Mouse (Mus musculus): ENCODE results near the gene Olfr1135. TPM values are rescaled to one million over a fixed set of nuclear protein-coding genes. Genes with fewer than 3 reads are reported as not detected.

Gene Olfr1135
- not detected in 2 replicates for polyA plus RNA-seq (2014; fragmentation: Nextera tagmentation; extraction: Ambion mirVana)

- Histone ChIP-seq H3K27ac (no peak within 1 kb of the TSS), H3K4me2 (replicated peaks) (no peak within 1 kb of the TSS), H3K4me1 (replicated peaks; ENCODE audit: control insufficient read depth, insufficient read depth, low read length) (no peaks in the 10 kb centered on the region), H3K9me3 (ENCODE audit: control insufficient read depth, low read length) (no peaks in the 10 kb centered on the region), H3K9ac (no peak within 1 kb of the TSS), H3K27me3 (ENCODE audit: control insufficient read depth, insufficient read depth, low read length) (no peaks in the 10 kb centered on the region), H3K4me3 (replicated peaks; ENCODE audit: low read length) (no peak within 1 kb of the TSS), H3K36me3 (replicated peaks; ENCODE audit: control insufficient read depth, insufficient read depth) (no peaks in the 10 kb centered on the region)
- ATAC-seq (ENCODE audit: low FRiP score) (no peak), DNase-seq (ENCODE audit: low spot score) (no peak)
- 27% methylated on average over 1 of the region's 1 CpGs for WGBS
Observed at GRCm38 (mm10) chr2:87673564-87673963, at the start of gene Olfr1135. Gene Olfr1135 (minus strand): TSS chr2:87673664.

- H3K27ac ChIP-seq = no peak within 1 kb of the TSS
- no peaks in the 10 kb centered on the region for H3K27me3 ChIP-seq (ENCODE audit: control insufficient read depth, insufficient read depth, low read length)
- H3K4me3 ChIP-seq (replicated peaks; ENCODE audit: low read length) = no peak within 1 kb of the TSS
- no peaks in the 10 kb centered on the region for H3K9me3 ChIP-seq (ENCODE audit: control insufficient read depth, low read length)
- H3K4me1 ChIP-seq (replicated peaks; ENCODE audit: control insufficient read depth, insufficient read depth, low read length) = no peaks in the 10 kb centered on the region
- DNase-seq (ENCODE audit: low spot score) = no peak
- H3K9ac ChIP-seq = no peak within 1 kb of the TSS
- no peak within 1 kb of the TSS for H3K4me2 ChIP-seq (replicated peaks)
- H3K36me3 ChIP-seq (replicated peaks; ENCODE audit: control insufficient read depth, insufficient read depth) = no peaks in the 10 kb centered on the region
- ATAC-seq (ENCODE audit: low FRiP score) = no peak
Observed at GRCm38 (mm10) chr2:87713079-87713478, 39.6 kb upstream of the Olfr1135 start, which contains the start of gene Olfr1137. Gene Olfr1137 (minus strand): TSS chr2:87713179.

- no peaks in the 10 kb centered on the region for H3K4me1 ChIP-seq (replicated peaks; ENCODE audit: control insufficient read depth, insufficient read depth, low read length)
- no peak within 1 kb of the TSS for H3K9ac ChIP-seq
Observed at GRCm38 (mm10) chr2:87693847-87694246, 20.4 kb upstream of the Olfr1135 start, which contains the start of gene Olfr1136. Gene Olfr1136 (minus strand): TSS chr2:87693947.

GRCm38 (mm10) chr2:87658360-87658759 is 15.1 kb downstream of the Olfr1135 start, which contains the start of gene Olfr1134:
Gene Olfr1134 (minus strand): TSS chr2:87658460.
- no peak within 1 kb of the TSS for H3K4me3 ChIP-seq (replicated peaks; ENCODE audit: low read length)
- no peak within 1 kb of the TSS for H3K9ac ChIP-seq
- H3K36me3 ChIP-seq (replicated peaks; ENCODE audit: control insufficient read depth, insufficient read depth) = no peaks in the 10 kb centered on the region
- H3K27ac ChIP-seq = no peak within 1 kb of the TSS
- 85% methylated on average over 2 of the region's 2 CpGs for WGBS
- no peaks in the 10 kb centered on the region for H3K27me3 ChIP-seq (ENCODE audit: control insufficient read depth, insufficient read depth, low read length)
- no peak within 1 kb of the TSS for H3K4me2 ChIP-seq (replicated peaks)
- no peaks in the 10 kb centered on the region for H3K4me1 ChIP-seq (replicated peaks; ENCODE audit: control insufficient read depth, insufficient read depth, low read length)
- no peaks in the 10 kb centered on the region for H3K9me3 ChIP-seq (ENCODE audit: control insufficient read depth, low read length)
- DNase-seq (ENCODE audit: low spot score) (no peak), ATAC-seq (ENCODE audit: low FRiP score) (no peak)

More at GRCm38 (mm10) chr2:87693847-87694246, 20.4 kb upstream of the Olfr1135 start, which contains the start of gene Olfr1136:
- no peak for DNase-seq (ENCODE audit: low spot score)
- no peaks in the 10 kb centered on the region for H3K36me3 ChIP-seq (replicated peaks; ENCODE audit: control insufficient read depth, insufficient read depth)
- no peak within 1 kb of the TSS for H3K4me3 ChIP-seq (replicated peaks; ENCODE audit: low read length)
- no peak for ATAC-seq (ENCODE audit: low FRiP score)
- no peak within 1 kb of the TSS for H3K27ac ChIP-seq
- no peaks in the 10 kb centered on the region for H3K27me3 ChIP-seq (ENCODE audit: control insufficient read depth, insufficient read depth, low read length)
- no peaks in the 10 kb centered on the region for H3K9me3 ChIP-seq (ENCODE audit: control insufficient read depth, low read length)
- H3K4me2 ChIP-seq (replicated peaks) = no peak within 1 kb of the TSS

- Histone ChIP-seq H3K9ac (no peak within 1 kb of the TSS), H3K9me3 (ENCODE audit: control insufficient read depth, low read length) (no peaks in the 10 kb centered on the region), H3K36me3 (replicated peaks; ENCODE audit: control insufficient read depth, insufficient read depth) (no peaks in the 10 kb centered on the region), H3K4me3 (replicated peaks; ENCODE audit: low read length) (no peak within 1 kb of the TSS), H3K27ac (no peak within 1 kb of the TSS), H3K27me3 (ENCODE audit: control insufficient read depth, insufficient read depth, low read length) (no peaks in the 10 kb centered on the region), H3K4me1 (replicated peaks; ENCODE audit: control insufficient read depth, insufficient read depth, low read length) (no peaks in the 10 kb centered on the region), H3K4me2 (replicated peaks) (no peak within 1 kb of the TSS)
- DNase-seq (ENCODE audit: low spot score) (no peak), ATAC-seq (ENCODE audit: low FRiP score) (no peak)
Observed at GRCm38 (mm10) chr2:87647274-87647673, 26.2 kb downstream of the Olfr1135 start, which contains the start of gene Olfr1133. Gene Olfr1133 (minus strand): TSS chr2:87647374.

GRCm38 (mm10) chr2:87642441-87642840 is 31.0 kb downstream of the Olfr1135 start:
- DNase-seq (ENCODE audit: low spot score) (no peak), ATAC-seq (ENCODE audit: low FRiP score) (no peak)
- Histone ChIP-seq H3K4me2 (replicated peaks) (no peak overlapping the region), H3K9ac (no peak overlapping the region), H3K36me3 (replicated peaks; ENCODE audit: control insufficient read depth, insufficient read depth) (no peaks in the 10 kb centered on the region), H3K27ac (no peak overlapping the region), H3K27me3 (ENCODE audit: control insufficient read depth, insufficient read depth, low read length) (no peaks in the 10 kb centered on the region), H3K4me3 (replicated peaks; ENCODE audit: low read length) (no peak overlapping the region), H3K4me1 (replicated peaks; ENCODE audit: control insufficient read depth, insufficient read depth, low read length) (no peaks in the 10 kb centered on the region), H3K9me3 (ENCODE audit: control insufficient read depth, low read length) (no peaks in the 10 kb centered on the region)

- H3K36me3 ChIP-seq (replicated peaks; ENCODE audit: control insufficient read depth, insufficient read depth) = no peaks in the 10 kb centered on the region
- H3K9ac ChIP-seq = no peak within 1 kb of the TSS
- H3K4me1 ChIP-seq (replicated peaks; ENCODE audit: control insufficient read depth, insufficient read depth, low read length) = no peaks in the 10 kb centered on the region
- H3K4me2 ChIP-seq (replicated peaks) = no peak within 1 kb of the TSS
- no peak for ATAC-seq (ENCODE audit: low FRiP score)
- H3K4me3 ChIP-seq (replicated peaks; ENCODE audit: low read length) = no peak within 1 kb of the TSS
- no peak for DNase-seq (ENCODE audit: low spot score)
- no peak within 1 kb of the TSS for H3K27ac ChIP-seq
- H3K27me3 ChIP-seq (ENCODE audit: control insufficient read depth, insufficient read depth, low read length) = no peaks in the 10 kb centered on the region
- no peaks in the 10 kb centered on the region for H3K9me3 ChIP-seq (ENCODE audit: control insufficient read depth, low read length)
Observed at GRCm38 (mm10) chr2:87637435-87637834, 36.0 kb downstream of the Olfr1135 start, which contains the start of gene Olfr1132. Gene Olfr1132 (minus strand): TSS chr2:87637535.

- Histone ChIP-seq H3K9ac (no peak within 1 kb of the TSS), H3K27me3 (ENCODE audit: control insufficient read depth, insufficient read depth, low read length) (no peaks in the 10 kb centered on the region), H3K9me3 (ENCODE audit: control insufficient read depth, low read length) (no peaks in the 10 kb centered on the region), H3K36me3 (replicated peaks; ENCODE audit: control insufficient read depth, insufficient read depth) (no peaks in the 10 kb centered on the region), H3K4me1 (replicated peaks; ENCODE audit: control insufficient read depth, insufficient read depth, low read length) (no peaks in the 10 kb centered on the region), H3K4me3 (replicated peaks; ENCODE audit: low read length) (no peak within 1 kb of the TSS), H3K27ac (no peak within 1 kb of the TSS), H3K4me2 (replicated peaks) (no peak within 1 kb of the TSS)
- ATAC-seq (ENCODE audit: low FRiP score) (no peak), DNase-seq (ENCODE audit: low spot score) (no peak)
- WGBS = 72% methylated on average over 3 of the region's 3 CpGs
Observed at GRCm38 (mm10) chr2:87626804-87627203, 46.7 kb downstream of the Olfr1135 start, which contains the start of gene Olfr1131. Gene Olfr1131 (plus strand): TSS chr2:87627104.

All from hindbrain, embryonic 14.5 days (tissue).